Mouse (Mus musculus): ENCODE results near the gene Galns.

Galns gene

GRCm38 (mm10) chr8:122546811-122547453 lies 64.3 kb downstream of the Galns start:
- peak; percentile 60 to 83 for DNase-seq (ENCODE audit: inconsistent age in 2 of 2, low spot score in 1 of 2)

- peak in 1 of 2 experiments; percentile 6 for DNase-seq (ENCODE audit: inconsistent age in 2 of 2, low spot score in 1 of 2)
These were observed 65.1 kb downstream of the Galns start for GRCm38 (mm10) chr8:122546066-122546755.

GRCm38 (mm10) chr8:122544138-122544537 lies 67.1 kb downstream of the Galns start:
- no peak for DNase-seq (ENCODE audit: inconsistent age in 2 of 2, low spot score in 1 of 2)

GRCm38 (mm10) chr8:122538310-122539076 lies 72.8 kb downstream of the Galns start:
- DNase-seq (ENCODE audit: inconsistent age in 2 of 2, low spot score in 1 of 2), result no peak

- no peak for DNase-seq (ENCODE audit: inconsistent age in 2 of 2, low spot score in 1 of 2)
These were observed 73.5 kb downstream of the Galns start for GRCm38 (mm10) chr8:122537812-122538211.

- no peak for DNase-seq (ENCODE audit: inconsistent age in 2 of 2, low spot score in 1 of 2)
These were observed 74.2 kb downstream of the Galns start for GRCm38 (mm10) chr8:122537033-122537432.

GRCm38 (mm10) chr8:122531312-122531711 lies 80.0 kb downstream of the Galns start:
- DNase-seq (ENCODE audit: inconsistent age in 2 of 2, low spot score in 1 of 2), result no peak

GRCm38 (mm10) chr8:122529159-122529558 lies 82.1 kb downstream of the Galns start:
- DNase-seq (ENCODE audit: inconsistent age in 2 of 2, low spot score in 1 of 2), result no peak

Measured in adrenal gland, adult (tissue).